Mouse (Mus musculus) stomach, embryonic 14.5 days (tissue): Measurements from ENCODE around the gene Vmn1r71. TPM values are rescaled to one million over a fixed set of nuclear protein-coding genes. Genes with fewer than 3 reads are reported as not detected.
"Not testable (repeated sequence)": the region's sequence is repeated elsewhere in the genome, so short reads cannot be mapped to it uniquely, and the experiment has no call there.

ENCODE experiments used
- ATAC-seq: fragments of 200-750 bp; cut with Nextera tagmentation; 2 replicates; pipeline ENCODE4 v1.8.0; 2017; ENCODE audit warnings: low read depth, moderate TSS enrichment; ENCODE audit not compliant: insufficient number of reproducible peaks, insufficient read depth, low FRiP score
- H3K27ac ChIP-seq: fragments of 300-500 bp; sonication (generic); 2 replicates; pipeline ENCODE4 v1.5.1; 2014; ENCODE audit warnings: mild to moderate bottlenecking, low read length, moderate library complexity, mixed read lengths
- H3K27me3 ChIP-seq: fragments of 300-500 bp; sonication (generic); 2 replicates; pipeline ENCODE4 v1.6.1; 2014; ENCODE audit warnings: low read length, control low read depth, mixed read lengths; ENCODE audit not compliant: control insufficient read depth, insufficient read depth
- H3K36me3 ChIP-seq: fragments of 300-500 bp; sonication (generic); 2 replicates; pipeline ENCODE4 v1.6.1; 2014; ENCODE audit warnings: mild to moderate bottlenecking, control low read depth, low read length, moderate library complexity, mixed read lengths; ENCODE audit not compliant: control insufficient read depth, insufficient read depth
- H3K4me1 ChIP-seq: fragments of 300-500 bp; sonication (generic); 2 replicates; pipeline ENCODE4 v1.6.1; 2014; ENCODE audit warnings: low read length, control low read depth, mixed read lengths; ENCODE audit not compliant: control insufficient read depth, insufficient read depth
- H3K4me2 ChIP-seq: fragments of 300-500 bp; sonication (generic); replicated peaks from 2 replicates; pipeline ENCODE4 v1.6.1; 2014; ENCODE audit warnings: low read depth, low read length, control low read depth
- H3K4me3 ChIP-seq: fragments of 300-500 bp; sonication (generic); 2 replicates; pipeline ENCODE4 v1.5.1; 2014; ENCODE audit warnings: low read depth, low read length, control low read depth
- H3K9ac ChIP-seq: fragments of 300-500 bp; sonication (generic); replicated peaks from 2 replicates; pipeline ENCODE4 v1.6.1; 2014; ENCODE audit warnings: low read depth, mild to moderate bottlenecking, control low read depth, low read length, moderate library complexity, mixed read lengths
- H3K9me3 ChIP-seq: fragments of 300-500 bp; sonication (generic); 2 replicates; pipeline ENCODE4 v1.6.1; 2016; ENCODE audit warnings: low read depth, low read length, control low read depth; ENCODE audit not compliant: control insufficient read depth
- polyA plus RNA-seq: library from polyadenylated mRNA; unstranded; fragments of >200 nt; fragmentation: Nextera tagmentation; extraction: Ambion mirVana; gene quantifications from 2 replicates; pipeline ENCODE4 v1.2.1, GENCODE M21; 2014

Gene Vmn1r71
- polyA plus RNA-seq: not detected in 2 replicates

DNA sequence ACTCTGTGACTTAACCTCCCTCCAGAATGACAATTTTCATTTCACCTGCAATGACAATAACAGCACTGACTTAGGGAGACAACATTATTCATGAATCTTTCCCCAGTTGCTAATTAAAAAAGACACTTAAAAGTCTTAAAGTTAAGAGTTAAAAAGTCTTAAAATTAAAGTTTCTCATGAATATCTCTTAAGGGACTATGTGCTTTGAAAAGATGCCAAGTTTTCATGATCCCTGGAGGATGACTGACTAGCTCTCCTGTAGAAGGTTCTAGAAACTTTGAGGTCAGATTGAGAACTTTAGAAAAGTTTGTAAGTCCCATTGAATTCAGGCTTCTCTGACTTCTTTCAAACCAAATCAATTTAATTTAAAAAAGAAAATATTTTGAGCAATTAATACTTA is at the start of gene Vmn1r71:
Gene Vmn1r71 (minus strand): TSS at position 101 of the 400 bp plus-strand sequence.
- H3K4me3 ChIP-seq: no peak within 1 kb of the TSS
- no peaks in the 10 kb centered on the region for H3K27me3 ChIP-seq
- H3K4me1 ChIP-seq: no peaks in the 10 kb centered on the region
- no peaks in the 10 kb centered on the region for H3K36me3 ChIP-seq
- no peak within 1 kb of the TSS for H3K4me2 ChIP-seq
- no peak for ATAC-seq
- no peaks in the 10 kb centered on the region for H3K9me3 ChIP-seq
- no peak within 1 kb of the TSS for H3K9ac ChIP-seq
- H3K27ac ChIP-seq: no peak within 1 kb of the TSS

- not testable (repeated sequence) for ATAC-seq, H3K9me3 ChIP-seq, H3K27ac ChIP-seq, H3K4me1 ChIP-seq, H3K27me3 ChIP-seq, H3K4me2 ChIP-seq, H3K9ac ChIP-seq, H3K36me3 ChIP-seq, H3K4me3 ChIP-seq
Measured at GRCm38 (mm10) chr7:10757551-10757950, 3.4 kb upstream of the Vmn1r71 start.

Other genes with a start within 250 kb of the Vmn1r71 start
- gene Vmn1r68, start 195.9 kb downstream of the Vmn1r71 start, polyA plus RNA-seq: not detected in 2 replicates
- gene Vmn1r69, start 140.7 kb downstream of the Vmn1r71 start, polyA plus RNA-seq: not detected in 2 replicates
- gene Vmn1r70, start 122.8 kb downstream of the Vmn1r71 start, polyA plus RNA-seq: not detected in 2 replicates
- not detected in 2 replicates for gene Nlrp4b, start 66.6 kb downstream of the Vmn1r71 start, polyA plus RNA-seq
- not detected in 2 replicates for gene Zscan4b, start 150.7 kb upstream of the Vmn1r71 start, polyA plus RNA-seq